Mouse (Mus musculus): ENCODE results near the gene Dhx30. TPM values are rescaled to one million over a fixed set of nuclear protein-coding genes. Genes with fewer than 3 reads are reported as not detected.
"Not testable (repeated sequence)": the region's sequence is repeated elsewhere in the genome, so short reads cannot be mapped to it uniquely, and the experiment has no call there.

The Dhx30 gene
- 200 and 203 TPM in 2 replicates for polyA plus RNA-seq (2016; fragmentation: Nextera tagmentation; extraction: Ambion mirVana)

DNA sequence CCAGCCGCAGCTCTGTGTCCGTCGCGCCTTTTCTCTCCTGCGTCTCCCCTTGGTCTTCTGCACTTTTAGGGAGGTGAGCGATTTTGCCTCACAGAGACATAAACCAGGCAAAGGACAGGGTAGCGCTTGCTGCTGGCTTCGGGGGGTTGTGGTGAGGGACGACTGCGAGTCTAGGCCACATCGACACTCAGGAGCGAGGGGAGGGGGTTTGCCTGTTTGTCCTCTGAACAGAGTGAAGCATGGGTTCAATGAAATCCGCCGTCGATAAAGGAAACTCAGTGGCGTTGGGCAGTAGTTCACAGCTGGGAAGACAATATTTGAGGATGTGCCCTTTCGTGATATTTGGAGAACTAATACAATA is at the start of gene Dhx30:
Gene Dhx30 (minus strand): TSS at position 52 of the 361 bp plus-strand sequence.
- under 1% methylated on average over 17 of the region's 17 CpGs for WGBS
- H3K4me1 ChIP-seq: peaks cover 14% of the 10 kb centered on the region
- peak; percentile 43; the same call in 1 of the 2 replicates for ATAC-seq (ENCODE audit: low FRiP score, low read depth)

GRCm38 (mm10) chr9:110163071-110163470 is 45.4 kb upstream of the Dhx30 start:
- H3K4me2 ChIP-seq (replicated peaks): no peak overlapping the region
- H3K27me3 ChIP-seq (replicated peaks): no peaks in the 10 kb centered on the region
- H3K4me3 ChIP-seq: no peak overlapping the region
- no peaks in the 10 kb centered on the region for H3K4me1 ChIP-seq
- H3K9ac ChIP-seq: no peak overlapping the region
- 93% methylated on average over 2 of the region's 2 CpGs for WGBS
- H3K27ac ChIP-seq: no peak overlapping the region
- H3K36me3 ChIP-seq: peaks cover 57% of the 10 kb centered on the region
- no peak for ATAC-seq (ENCODE audit: low FRiP score, low read depth)
- H3K9me3 ChIP-seq: no peaks in the 10 kb centered on the region

More for the DNA sequence above, at the start of gene Dhx30:
- Histone ChIP-seq H3K9me3 (no peaks in the 10 kb centered on the region), H3K27ac (peak within 1 kb of the TSS; percentile 95), H3K36me3 (peaks cover 14% of the 10 kb centered on the region), H3K9ac (peak within 1 kb of the TSS; percentile 94), H3K27me3 (replicated peaks) (no peaks in the 10 kb centered on the region), H3K4me3 (peak within 1 kb of the TSS; percentile 84), H3K4me2 (replicated peaks) (peak within 1 kb of the TSS; percentile 81)

GRCm38 (mm10) chr9:110162441-110162840 is 44.8 kb upstream of the Dhx30 start:
- no peak overlapping the region for H3K4me2 ChIP-seq (replicated peaks)
- no peaks in the 10 kb centered on the region for H3K27me3 ChIP-seq (replicated peaks)
- H3K9ac ChIP-seq: no peak overlapping the region
- no peak overlapping the region for H3K27ac ChIP-seq
- H3K4me1 ChIP-seq: no peaks in the 10 kb centered on the region
- H3K36me3 ChIP-seq: peaks cover 57% of the 10 kb centered on the region
- H3K9me3 ChIP-seq: no peaks in the 10 kb centered on the region
- ATAC-seq (ENCODE audit: low FRiP score, low read depth): no peak
- no peak overlapping the region for H3K4me3 ChIP-seq
- WGBS: 89% methylated on average over 5 of the region's 5 CpGs

DNA sequence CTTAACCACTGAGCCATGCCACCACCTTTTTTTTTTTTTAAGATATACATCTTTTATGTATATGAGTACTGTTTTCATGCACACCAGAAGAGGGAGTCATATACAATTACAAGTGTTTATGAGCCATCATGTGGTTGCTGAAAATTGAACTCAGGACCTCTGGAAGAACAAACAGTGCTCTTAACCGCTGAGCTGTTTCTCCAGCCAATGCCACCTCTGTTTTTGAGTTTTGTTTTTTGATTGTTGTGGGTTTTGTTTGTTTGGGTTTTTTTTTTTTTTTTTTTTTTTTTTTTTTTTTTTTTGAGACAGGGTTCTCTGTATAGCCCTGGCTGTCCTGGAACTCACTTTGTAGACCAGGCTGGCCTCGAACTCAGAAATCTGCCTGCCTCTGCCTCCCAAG is 42.9 kb upstream of the Dhx30 start:
- WGBS: 98% methylated on average over 2 of the region's 2 CpGs
- not testable (repeated sequence) for H3K27ac ChIP-seq; H3K9me3 ChIP-seq; H3K9ac ChIP-seq; H3K27me3 ChIP-seq (replicated peaks); ATAC-seq (ENCODE audit: low FRiP score, low read depth); H3K4me3 ChIP-seq; H3K4me1 ChIP-seq; H3K4me2 ChIP-seq (replicated peaks)
- peaks cover 55% of the 10 kb centered on the region for H3K36me3 ChIP-seq

GRCm38 (mm10) chr9:110159036-110159435 is 41.4 kb upstream of the Dhx30 start:
- Histone ChIP-seq H3K27ac (no peak overlapping the region), H3K36me3 (peaks cover 58% of the 10 kb centered on the region), H3K4me2 (replicated peaks) (no peak overlapping the region), H3K27me3 (replicated peaks) (no peaks in the 10 kb centered on the region), H3K4me3 (no peak overlapping the region), H3K9me3 (no peaks in the 10 kb centered on the region), H3K9ac (no peak overlapping the region), H3K4me1 (no peaks in the 10 kb centered on the region)
- no peak for ATAC-seq (ENCODE audit: low FRiP score, low read depth)
- WGBS: 89% methylated on average over 1 of the region's 1 CpGs

DNA sequence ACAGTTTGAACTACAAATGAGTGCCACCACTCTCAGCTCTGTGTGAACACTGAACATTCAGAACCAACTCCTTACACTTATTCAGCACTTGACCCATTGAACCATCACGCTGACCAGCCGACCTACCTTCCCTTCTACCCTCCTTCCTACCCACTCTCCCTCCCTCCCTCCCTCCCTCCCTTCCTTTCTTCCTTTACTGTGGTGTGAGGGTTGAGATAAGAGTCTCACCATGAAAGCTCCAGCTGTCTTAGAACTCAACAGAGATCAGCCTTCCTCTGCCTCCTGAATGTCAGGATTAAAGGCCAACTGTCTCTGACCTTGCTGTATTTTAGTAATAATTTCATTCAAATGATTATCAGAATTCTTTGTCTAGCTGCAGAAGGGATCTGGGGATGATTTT is 31.0 kb upstream of the Dhx30 start:
- Histone ChIP-seq H3K27ac (no peak overlapping the region), H3K4me1 (no peaks in the 10 kb centered on the region), H3K4me2 (replicated peaks) (no peak overlapping the region), H3K9me3 (no peaks in the 10 kb centered on the region), H3K9ac (no peak overlapping the region), H3K36me3 (peaks cover 78% of the 10 kb centered on the region), H3K4me3 (no peak overlapping the region), H3K27me3 (replicated peaks) (no peaks in the 10 kb centered on the region)
- no peak for ATAC-seq (ENCODE audit: low FRiP score, low read depth)
- 81% methylated on average over 2 of the region's 2 CpGs for WGBS

- H3K4me2 ChIP-seq (replicated peaks): no peak overlapping the region
- H3K9me3 ChIP-seq: no peaks in the 10 kb centered on the region
- H3K9ac ChIP-seq: no peak overlapping the region
- H3K27ac ChIP-seq: no peak overlapping the region
- no peaks in the 10 kb centered on the region for H3K27me3 ChIP-seq (replicated peaks)
- WGBS: 95% methylated on average over 1 of the region's 1 CpGs
- H3K4me1 ChIP-seq: no peaks in the 10 kb centered on the region
- peaks cover 69% of the 10 kb centered on the region for H3K36me3 ChIP-seq
- ATAC-seq (ENCODE audit: low FRiP score, low read depth): no peak
- no peak overlapping the region for H3K4me3 ChIP-seq
Measured at GRCm38 (mm10) chr9:110142097-110142496, 24.5 kb upstream of the Dhx30 start.

- 92% methylated on average over 4 of the region's 4 CpGs for WGBS
- H3K27ac ChIP-seq: no peak overlapping the region
- H3K9ac ChIP-seq: no peak overlapping the region
- H3K36me3 ChIP-seq: peaks cover 69% of the 10 kb centered on the region
- no peaks in the 10 kb centered on the region for H3K9me3 ChIP-seq
- no peaks in the 10 kb centered on the region for H3K27me3 ChIP-seq (replicated peaks)
- no peak overlapping the region for H3K4me2 ChIP-seq (replicated peaks)
- peaks cover 15% of the 10 kb centered on the region for H3K4me1 ChIP-seq
- H3K4me3 ChIP-seq: no peak overlapping the region
- ATAC-seq (ENCODE audit: low FRiP score, low read depth): no peak
Measured at GRCm38 (mm10) chr9:110139119-110139518, 21.5 kb upstream of the Dhx30 start.

- Histone ChIP-seq H3K4me2 (replicated peaks) (peak overlapping the region; percentile 68), H3K27me3 (replicated peaks) (no peaks in the 10 kb centered on the region), H3K36me3 (peaks cover 35% of the 10 kb centered on the region), H3K4me1 (peaks cover 26% of the 10 kb centered on the region), H3K9ac (no peak overlapping the region), H3K27ac (no peak overlapping the region), H3K4me3 (no peak overlapping the region), H3K9me3 (no peaks in the 10 kb centered on the region)
- WGBS: 82% methylated on average over 5 of the region's 5 CpGs
- ATAC-seq (ENCODE audit: low FRiP score, low read depth): no peak
Measured at GRCm38 (mm10) chr9:110134176-110134575, 16.5 kb upstream of the Dhx30 start.

DNA sequence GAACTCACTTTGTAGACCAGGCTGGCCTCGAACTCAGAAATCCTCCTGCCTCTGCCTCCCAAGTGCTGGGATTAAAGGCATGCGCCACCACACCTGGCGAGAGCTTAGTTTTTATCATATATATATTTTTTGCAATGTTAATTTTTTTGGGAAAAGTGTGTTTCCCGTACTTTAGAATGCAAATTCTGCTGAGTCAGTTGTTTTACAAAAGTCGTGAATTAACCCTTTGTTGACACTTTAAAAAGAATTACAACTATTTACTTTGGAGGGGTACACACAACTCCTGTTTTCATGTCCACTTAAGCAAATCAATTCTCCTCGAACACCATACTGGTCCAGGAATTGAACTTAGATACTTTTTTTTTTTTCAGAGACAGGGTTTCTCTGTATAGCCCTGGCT is 15.3 kb upstream of the Dhx30 start:
- H3K9me3 ChIP-seq: no peaks in the 10 kb centered on the region
- peaks cover 26% of the 10 kb centered on the region for H3K36me3 ChIP-seq
- H3K4me1 ChIP-seq: peaks cover 26% of the 10 kb centered on the region
- no peak overlapping the region for H3K27ac ChIP-seq
- H3K4me2 ChIP-seq (replicated peaks): peak overlapping the region; percentile 68
- H3K27me3 ChIP-seq (replicated peaks): no peaks in the 10 kb centered on the region
- no peak for ATAC-seq (ENCODE audit: low FRiP score, low read depth)
- peak overlapping the region; percentile 94; the same call in 1 of the 2 replicates for H3K9ac ChIP-seq
- H3K4me3 ChIP-seq: peak overlapping the region; percentile 91
- WGBS: 65% methylated on average over 6 of the region's 6 CpGs

DNA sequence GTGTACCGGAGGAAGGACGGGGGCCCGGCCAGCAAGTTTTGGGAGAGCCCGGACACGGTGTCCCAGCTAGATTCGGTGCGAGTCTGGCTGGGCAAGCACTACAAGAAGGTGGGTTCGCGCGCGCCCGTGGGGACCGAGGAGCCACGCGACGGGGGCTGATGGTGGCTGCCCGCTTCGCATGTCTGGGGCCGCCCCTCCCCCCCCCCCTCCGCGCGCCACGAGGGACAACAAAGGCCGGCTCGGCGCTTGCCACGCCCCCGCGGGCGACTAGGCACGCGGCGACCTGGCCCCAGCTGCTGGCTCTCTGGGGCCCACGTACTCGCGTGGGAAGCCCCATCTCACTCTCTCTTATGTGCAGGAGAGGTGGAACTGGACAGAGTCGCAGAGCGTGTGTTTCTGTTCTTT is 14.6 kb upstream of the Dhx30 start:
- Histone ChIP-seq H3K27me3 (replicated peaks) (no peaks in the 10 kb centered on the region), H3K4me1 (peaks cover 26% of the 10 kb centered on the region), H3K4me3 (peak overlapping the region; percentile 91), H3K36me3 (peaks cover 21% of the 10 kb centered on the region), H3K4me2 (replicated peaks) (peak overlapping the region; percentile 68), H3K9me3 (no peaks in the 10 kb centered on the region), H3K9ac (peak overlapping the region; percentile 94), H3K27ac (peak overlapping the region; percentile 82)
- WGBS: under 1% methylated on average over 38 of the region's 38 CpGs
- ATAC-seq (ENCODE audit: low FRiP score, low read depth): peak; percentile 81

- Histone ChIP-seq H3K27ac (peak overlapping the region; percentile 91), H3K4me2 (replicated peaks) (peak overlapping the region; percentile 68), H3K4me3 (peak overlapping the region; percentile 91), H3K9ac (peak overlapping the region; percentile 94), H3K27me3 (replicated peaks) (no peaks in the 10 kb centered on the region), H3K4me1 (peaks cover 26% of the 10 kb centered on the region), H3K36me3 (peaks cover 16% of the 10 kb centered on the region), H3K9me3 (no peaks in the 10 kb centered on the region)
- WGBS: under 1% methylated on average over 64 of the region's 64 CpGs
- peak; percentile 96 for ATAC-seq (ENCODE audit: low FRiP score, low read depth)
Measured at GRCm38 (mm10) chr9:110131525-110132197, 14.0 kb upstream of the Dhx30 start.

Data from neural tube, embryonic 12.5 days (tissue).